Comparison of ENCODE assay signal across 11 mouse cellular contexts in genomic region chr6:117105182-117105589, GRCm38 (mm10).
DNase-seq lines count a peak whose midpoint lies in the region; ATAC-seq lines count a peak whose summit lies in the region.
"Had no signal": no experiment of that assay in that cellular context is flagged by ENCODE, and none has a peak within 500 bp of the region (broad histone marks: within the 10 kb centered on the region; RNA-seq: fewer than 3 reads in every experiment).

No protein-coding gene starts in this region.

- H3K9me3 ChIP-seq in limb, embryonic 15.5 days, result no peaks in the 10 kb centered on the region

- no peak overlapping the region for H3K4me3 ChIP-seq in limb, embryonic 15.5 days
- H3K4me3 ChIP-seq: megakaryocyte, embryonic 14.5 days had no signal

- H3K9ac ChIP-seq in limb, embryonic 15.5 days, result no peak overlapping the region

- no peaks in the 10 kb centered on the region for H3K36me3 ChIP-seq in limb, embryonic 15.5 days

- WGBS in limb, embryonic 15.5 days, result 32% methylated on average over 6 of the region's 6 CpGs

- peak overlapping the region; percentile 85 for H3K27ac ChIP-seq in limb, embryonic 15.5 days

- ATAC-seq in limb, embryonic 15.5 days (ENCODE audit: insufficient number of reproducible peaks, low FRiP score, low TSS enrichment, low read depth), result peak; percentile 67

- 0 out of 2 replicates have a peak overlapping the region, but pooled peaks have one; percentile 1 for H3K4me2 ChIP-seq in limb, embryonic 15.5 days

- DNase-seq in heart, adult 11 months, result peak; percentile 87
- no peak for DNase-seq in heart, adult 9 months (ENCODE audit: low spot score in 2 of 2)
- peak; percentile 3 for DNase-seq in urinary bladder, adult 18-20 months (ENCODE audit: low spot score in 2 of 2)
- no peak for DNase-seq in urinary bladder, postnatal 10 days (ENCODE audit: low spot score)
- no peak for DNase-seq in right cerebral cortex, postnatal 36 days (ENCODE audit: low spot score in 2 of 2)
- no peak for DNase-seq in spleen, postnatal 10 days (ENCODE audit: low spot score in 2 of 2)
- DNase-seq in layer of hippocampus, postnatal 25 days (ENCODE audit: extremely low spot score in 1 of 2, low spot score in 1 of 2), result no peak
- DNase-seq: adrenal gland, adult 8-10 months; right cerebral cortex, postnatal 4 days had no signal

- H3K4me1 ChIP-seq in limb, embryonic 15.5 days, result peaks cover 33% of the 10 kb centered on the region
- H3K4me1 ChIP-seq: megakaryocyte, embryonic 14.5 days had no signal

- no peaks in the 10 kb centered on the region for H3K27me3 ChIP-seq in limb, embryonic 15.5 days
- H3K27me3 ChIP-seq: megakaryocyte, embryonic 14.5 days had no signal

Comparison
In these comparisons a context has a peak if more than half of its experiments do, and no peak if none do; other contexts are left out.
1. DNase-seq: peak in heart, adult 11 months (single experiment) and urinary bladder, adult 18-20 months (2 of 2); none in heart, adult 9 months (0 of 2), urinary bladder, postnatal 10 days (single experiment), right cerebral cortex, postnatal 36 days (0 of 2), spleen, postnatal 10 days (0 of 2) and layer of hippocampus, postnatal 25 days (0 of 2).